Mouse (Mus musculus): ENCODE data around the gene Ssh1.

The Ssh1 gene

DNA sequence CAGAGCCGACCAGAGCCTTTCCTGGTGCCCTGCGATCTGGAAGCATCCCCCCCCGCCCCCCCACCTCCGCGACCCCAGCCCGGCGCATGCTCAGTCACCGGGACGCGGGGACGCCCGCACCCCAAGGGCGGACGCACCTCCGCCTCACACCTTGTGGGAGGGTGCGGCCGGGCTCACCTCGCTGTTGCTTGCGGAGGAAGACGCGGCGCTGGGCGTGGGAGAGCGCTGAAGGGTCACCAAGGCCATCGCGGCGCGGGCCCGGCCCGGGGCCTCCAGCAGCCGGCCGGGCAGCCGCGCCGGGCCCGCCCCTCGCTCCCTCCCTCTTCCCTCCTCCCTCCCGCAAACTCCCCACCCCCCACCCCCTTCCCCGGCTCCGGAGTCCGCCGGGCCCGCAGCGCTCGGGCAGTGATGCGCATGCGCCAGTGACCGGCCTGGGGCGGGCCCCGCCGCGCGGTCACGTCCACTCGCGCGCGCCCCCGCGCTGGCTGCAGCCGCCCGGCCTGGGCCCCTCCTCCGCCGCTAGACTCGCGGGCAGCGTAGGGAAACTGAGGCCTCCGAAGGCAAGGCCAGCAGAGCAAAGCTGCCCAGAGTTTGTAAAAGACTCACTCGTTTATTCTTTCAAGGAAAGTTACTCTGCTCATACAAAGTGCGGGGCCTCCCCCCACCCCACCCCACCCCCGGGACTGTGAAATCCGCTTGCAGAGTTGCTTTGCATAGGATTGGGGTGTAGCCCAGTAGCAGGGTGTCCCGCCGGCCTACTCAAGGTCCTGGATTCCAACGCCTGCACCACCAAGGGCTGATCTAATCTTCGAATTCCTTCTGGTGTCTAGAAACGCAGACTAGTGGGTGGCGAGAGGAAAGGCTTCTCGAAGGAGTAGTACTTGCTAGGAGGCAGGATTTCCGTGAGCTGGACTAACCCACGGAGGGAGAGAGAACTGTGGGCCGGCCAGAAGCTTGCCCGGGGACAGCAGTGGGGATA is at the start of gene Ssh1:
Gene Ssh1 (minus strand): TSS at position 408 of the 979 bp plus-strand sequence.
- DNase-seq (ENCODE audit: low read depth), result peak; percentile 69

DNA sequence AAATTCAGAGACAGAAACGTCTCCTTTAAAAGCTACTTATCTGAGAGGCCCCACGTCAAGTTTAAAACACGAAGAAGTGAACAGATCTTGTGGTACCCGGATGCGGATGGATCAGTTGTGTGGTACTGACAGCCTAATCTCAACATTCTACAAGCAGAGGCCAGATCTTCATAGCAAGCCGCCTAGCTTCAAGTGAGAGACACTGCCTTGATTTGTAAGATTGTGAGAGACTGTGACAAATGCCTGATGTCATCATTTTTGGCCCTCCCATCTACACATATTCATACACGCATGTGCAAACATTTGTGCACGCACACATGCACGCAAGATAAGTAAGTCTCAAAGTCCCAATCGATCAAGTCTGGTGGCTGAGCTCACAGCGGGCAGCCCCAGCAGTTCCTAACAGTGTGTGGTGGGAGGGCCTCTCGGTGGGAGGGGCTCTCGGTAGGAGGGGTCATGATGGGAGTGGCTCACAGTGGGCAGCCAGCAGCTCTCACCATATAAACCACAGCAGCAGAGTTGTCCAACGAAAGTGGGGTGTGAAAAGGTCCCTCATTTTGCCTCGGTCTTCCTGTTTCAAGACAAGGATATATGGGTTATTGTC is 47.7 kb upstream of the Ssh1 start:
- DNase-seq (ENCODE audit: low read depth), result peak; percentile 7

DNA sequence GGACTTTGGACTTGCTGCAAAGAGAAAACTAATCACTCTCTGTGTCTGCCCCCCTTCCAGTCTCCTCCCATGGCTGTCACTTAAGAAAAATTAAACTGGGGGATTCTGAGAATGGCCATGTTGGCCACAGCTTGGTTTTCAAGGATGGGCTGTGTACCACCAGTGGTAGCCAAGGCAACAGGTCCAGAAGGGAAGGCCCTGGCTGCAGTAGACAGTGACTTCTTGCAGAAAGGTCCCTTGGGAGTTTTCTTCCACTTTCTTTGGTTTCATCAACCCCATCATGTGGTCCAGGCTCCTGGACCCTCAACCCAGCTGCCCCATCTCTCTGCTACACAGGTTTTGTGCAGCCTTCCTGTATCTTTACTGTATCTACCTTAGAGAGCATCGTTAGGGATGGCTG is 47.2 kb upstream of the Ssh1 start:
- DNase-seq (ENCODE audit: low read depth), result no peak

DNA sequence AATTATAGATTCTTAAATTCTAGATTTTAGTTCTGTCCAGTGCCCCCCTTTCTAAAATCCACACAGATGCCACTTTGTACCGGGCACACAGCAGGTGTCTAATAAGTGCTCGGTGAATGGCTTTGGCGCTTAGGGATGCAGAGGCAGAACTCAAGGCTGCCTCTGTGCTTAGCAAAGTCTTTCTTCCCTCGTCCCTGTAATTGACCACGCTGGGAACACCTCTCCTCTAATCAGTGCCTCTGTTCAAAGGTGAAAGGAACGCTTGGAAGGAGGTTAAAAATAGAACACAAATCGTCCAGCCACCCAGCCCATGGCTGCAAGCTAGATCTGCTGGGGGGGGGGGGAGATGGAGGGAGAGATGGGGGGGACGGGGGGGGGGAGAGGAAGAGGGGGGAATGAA is 46.8 kb upstream of the Ssh1 start:
- no peak for DNase-seq (ENCODE audit: low read depth)

DNA sequence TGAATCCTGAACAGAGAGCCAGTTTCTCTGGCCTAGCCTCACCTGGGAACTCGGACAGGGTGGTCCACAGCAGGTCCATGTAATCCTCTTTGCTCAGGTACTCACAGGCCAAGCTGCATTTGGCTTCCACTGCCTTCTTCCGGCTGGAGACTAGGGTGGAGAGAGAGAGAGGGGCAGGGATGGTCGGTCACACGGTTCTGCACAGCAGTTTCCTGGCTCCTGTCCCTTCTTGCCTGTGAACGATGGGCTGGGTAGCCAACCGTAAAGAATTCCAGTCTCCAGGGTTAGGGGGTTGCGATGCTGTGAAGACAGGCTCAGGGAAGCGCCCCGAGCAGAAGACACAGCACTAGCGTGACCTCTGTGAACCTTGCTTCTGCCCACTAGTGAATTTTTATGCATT is 41.4 kb upstream of the Ssh1 start:
- DNase-seq (ENCODE audit: low read depth), result no peak

DNA sequence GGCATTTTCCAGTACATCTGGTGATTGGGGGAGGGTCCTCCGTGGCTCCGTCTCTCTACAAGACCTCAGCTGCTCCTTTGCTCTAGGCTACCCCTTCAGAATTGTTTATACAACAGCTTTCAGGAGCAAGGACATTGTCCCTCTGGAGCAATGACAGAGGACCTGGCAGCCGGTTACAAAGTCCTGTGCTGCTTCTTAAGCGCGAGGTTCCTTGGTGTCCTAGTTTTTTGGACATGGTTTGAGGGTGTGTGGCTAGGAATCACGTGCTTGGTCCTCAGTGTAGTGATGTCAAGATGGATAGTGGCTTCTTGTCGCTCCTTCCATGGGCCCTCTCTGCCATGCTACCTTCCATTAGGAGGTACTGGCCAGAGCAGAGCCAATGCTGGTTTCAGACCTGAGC is 40.7 kb upstream of the Ssh1 start:
- DNase-seq (ENCODE audit: low read depth), result no peak

DNA sequence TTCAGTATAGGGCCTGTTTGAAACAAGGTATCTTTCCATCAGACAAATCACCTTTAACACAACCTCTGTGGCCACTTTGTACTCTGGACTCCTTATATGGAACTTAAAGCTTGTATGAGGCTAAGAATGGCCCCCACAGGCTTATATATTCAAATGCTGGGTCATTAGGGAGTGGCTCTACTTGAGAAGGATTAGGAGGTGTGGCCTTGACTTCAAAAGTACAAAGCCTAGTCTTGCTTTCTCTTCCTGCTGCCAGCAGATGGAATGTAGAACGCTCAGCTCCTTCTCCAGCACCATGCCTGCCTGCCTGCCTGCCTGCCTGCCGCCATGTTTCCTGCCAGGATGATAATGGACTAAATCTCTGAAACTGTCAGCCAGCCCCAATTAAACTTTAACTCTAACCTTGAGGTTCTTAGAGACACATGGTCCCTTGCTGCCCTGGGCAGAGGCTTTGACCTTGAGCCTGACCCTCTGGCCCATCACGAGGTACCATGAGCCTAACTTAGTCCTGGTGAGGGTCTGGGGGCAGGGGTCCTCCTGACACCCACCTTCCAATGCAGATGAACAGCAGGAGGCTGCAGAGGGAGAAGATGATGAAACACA is 38.6 kb upstream of the Ssh1 start:
- no peak for DNase-seq (ENCODE audit: low read depth)

DNA sequence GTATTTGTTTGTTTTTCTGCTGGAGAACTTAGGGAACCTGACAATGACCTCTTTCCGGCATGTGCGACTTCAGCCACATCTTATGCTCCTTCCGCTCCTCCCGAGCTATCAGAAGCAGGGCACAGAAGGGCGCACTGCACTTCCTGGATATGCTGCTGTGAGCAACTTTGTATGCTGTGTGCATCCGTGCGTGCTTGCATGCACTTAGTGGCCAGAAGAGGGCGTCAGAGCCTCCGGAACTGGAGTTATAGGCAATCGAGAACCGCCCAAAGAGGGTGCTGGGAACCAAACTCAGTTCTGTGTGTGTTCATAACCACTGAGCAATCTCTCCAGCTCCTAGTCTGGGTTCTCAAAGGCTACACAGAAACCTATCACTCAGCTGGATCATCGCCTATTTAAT is 37.0 kb upstream of the Ssh1 start:
- DNase-seq (ENCODE audit: low read depth), result no peak

DNA sequence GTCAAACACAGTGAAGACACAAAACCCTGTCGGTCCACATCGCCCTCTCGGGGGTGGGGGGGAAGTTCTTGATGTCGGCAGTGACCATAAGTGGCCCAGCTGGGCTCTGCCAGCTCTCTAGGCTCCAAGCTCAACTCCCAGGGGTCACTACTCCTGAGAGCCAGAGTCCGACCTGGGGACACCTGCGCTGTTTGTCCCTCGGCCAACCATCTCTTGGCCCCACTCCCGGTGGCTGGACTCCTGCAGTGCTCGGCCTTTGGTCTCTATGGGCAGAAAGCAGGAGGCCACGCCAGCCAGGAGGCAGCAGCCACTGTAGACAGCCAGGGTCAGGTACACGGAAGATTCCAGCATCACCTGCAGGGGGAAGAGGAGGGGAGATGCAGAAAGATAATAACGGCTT is 34.4 kb upstream of the Ssh1 start:
- DNase-seq (ENCODE audit: low read depth), result no peak

DNA sequence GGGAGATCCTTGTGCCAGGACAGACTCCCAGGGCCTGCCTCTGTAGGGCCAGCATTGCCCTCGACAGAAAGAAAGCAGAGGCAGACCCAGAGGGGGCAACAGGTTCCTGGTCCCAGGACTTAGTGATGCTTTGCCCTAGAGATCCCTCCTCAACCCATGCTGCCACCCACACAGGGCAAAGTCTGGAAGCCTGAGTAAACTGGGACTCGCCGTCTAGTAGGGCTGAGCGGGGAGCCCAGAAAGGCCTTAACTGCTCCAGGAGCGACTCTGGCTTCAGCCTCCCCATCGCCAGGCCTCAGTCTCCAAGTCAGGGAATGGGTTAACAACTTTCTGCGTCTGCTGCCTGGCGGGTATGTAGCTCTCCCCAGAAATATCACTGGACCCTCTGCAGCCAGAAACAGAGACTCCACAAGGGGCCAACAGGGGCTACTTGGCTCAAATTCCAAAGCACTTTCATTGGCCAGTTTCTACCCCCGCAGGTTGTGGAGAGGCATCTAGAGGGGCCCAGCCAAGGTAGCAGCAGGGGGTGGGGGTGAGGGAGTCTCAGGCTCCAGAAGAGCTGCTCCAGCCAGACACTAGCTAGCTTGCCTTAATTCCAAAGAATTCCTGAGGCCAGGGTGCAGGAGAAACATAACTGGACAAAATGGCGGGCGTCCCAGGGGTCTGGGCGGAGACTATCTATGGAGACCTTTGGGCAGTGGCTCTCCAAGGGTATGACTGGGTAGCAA is 33.7 kb upstream of the Ssh1 start:
- DNase-seq (ENCODE audit: low read depth), result no peak

DNA sequence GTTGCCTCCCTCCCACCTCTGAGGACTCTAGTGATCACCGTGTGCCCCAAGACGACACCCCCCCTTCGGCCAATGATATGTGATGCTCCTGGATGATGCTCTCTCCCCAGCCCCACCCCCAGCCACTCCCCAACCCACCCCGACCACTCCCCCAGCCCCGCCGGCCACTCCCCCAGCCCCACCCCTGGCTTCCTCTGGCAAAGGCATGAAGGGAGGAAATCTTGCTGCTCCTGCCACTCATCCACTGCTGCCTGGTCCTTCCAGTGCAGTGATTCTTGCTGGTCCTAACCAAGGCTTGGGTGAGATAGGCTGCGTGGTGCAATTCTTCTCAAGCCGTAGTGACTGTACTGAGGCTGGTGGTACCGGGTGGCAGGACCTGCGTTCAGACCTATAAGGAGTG is 31.2 kb upstream of the Ssh1 start:
- no peak for DNase-seq (ENCODE audit: low read depth)

DNA sequence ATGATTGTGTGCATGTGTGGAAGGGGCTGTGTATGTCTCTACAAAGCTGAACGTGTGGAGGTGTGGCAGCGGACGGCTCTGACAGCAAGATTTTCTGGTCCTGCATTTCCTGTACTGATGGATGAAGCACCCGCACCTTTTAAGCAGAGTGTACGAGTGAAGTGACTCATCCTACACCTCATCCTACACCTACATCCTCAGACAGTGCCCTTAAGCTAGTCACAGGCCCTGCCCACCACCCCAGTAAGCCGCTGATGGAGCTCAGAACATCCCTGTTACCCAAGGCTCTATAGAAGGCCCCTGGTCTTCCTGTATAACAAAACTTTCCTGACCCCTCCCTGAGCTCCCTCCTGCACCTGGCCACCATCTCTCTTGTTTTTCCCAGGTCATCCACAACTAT is 30.7 kb upstream of the Ssh1 start:
- DNase-seq (ENCODE audit: low read depth), result no peak

DNA sequence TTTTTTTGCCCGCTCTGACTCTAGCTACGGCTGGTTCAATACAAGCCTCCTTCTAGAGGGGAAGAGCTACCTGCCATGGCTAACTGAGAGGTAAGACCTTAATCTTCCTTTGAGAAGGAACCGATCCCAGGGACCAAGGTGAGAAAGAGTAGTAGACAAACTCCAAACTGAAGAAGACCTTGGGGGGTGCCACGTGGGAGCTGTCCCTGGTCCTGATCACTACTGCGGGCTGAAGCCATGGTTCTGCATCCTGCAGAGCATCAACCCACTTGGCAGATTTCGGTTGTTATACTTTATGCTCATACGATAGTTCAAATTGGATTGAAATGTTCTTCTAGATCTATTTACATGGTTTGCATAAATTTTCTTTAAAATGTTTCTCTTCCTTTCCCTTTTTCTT is 21.4 kb upstream of the Ssh1 start:
- no peak for DNase-seq (ENCODE audit: low read depth)

DNA sequence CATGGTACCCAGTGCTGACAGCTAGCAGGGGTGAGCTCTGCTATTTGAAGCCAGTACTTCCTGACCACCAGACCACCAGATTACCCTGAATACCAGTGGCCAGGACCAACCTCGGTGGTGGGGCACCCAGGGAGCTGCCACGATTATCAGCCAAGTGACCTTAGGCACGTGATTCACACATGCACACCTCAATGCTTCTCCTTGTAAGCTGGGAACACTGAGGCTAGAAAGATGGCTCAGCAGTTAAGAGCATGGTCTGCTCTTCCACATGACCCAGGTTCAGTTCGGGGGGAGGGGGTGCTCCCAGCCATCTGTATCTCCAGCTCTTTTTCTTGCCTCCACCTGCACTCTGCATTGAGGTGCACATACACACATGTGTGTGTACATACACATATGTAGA is 15.4 kb upstream of the Ssh1 start:
- DNase-seq (ENCODE audit: low read depth), result no peak

DNA sequence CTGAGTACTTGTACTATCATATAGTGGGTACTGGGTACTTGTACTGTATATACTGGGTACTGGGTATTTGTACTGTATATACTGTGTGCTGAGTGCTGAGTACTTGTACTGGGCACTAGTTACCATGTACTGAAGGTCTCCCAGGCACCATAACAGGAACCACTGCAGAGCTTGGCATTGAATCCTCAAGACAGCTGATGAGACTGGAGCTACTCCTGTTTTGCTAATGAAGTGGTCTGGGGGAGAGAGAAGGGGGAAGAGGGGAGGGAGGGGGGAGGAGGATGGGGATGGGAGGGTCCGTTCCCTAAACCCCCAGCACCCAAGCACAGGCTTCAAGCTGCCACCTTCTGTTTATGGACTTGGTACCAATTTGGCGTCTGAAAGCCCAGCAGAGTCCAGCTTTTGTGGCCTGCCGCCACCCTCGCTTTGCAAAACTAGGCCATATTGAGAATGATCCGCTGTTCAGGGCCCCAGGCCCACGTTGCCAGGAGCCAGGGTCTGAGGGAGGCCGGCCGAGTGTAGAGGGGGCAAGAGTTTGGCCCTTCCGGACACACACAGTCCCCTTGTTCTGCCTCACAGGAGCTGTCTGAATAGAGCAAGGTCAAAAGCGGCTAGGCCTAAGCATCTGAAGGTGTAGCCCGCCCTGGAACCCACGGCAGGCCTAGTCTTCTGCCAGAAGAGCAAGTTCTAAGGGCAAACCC is 14.2 kb upstream of the Ssh1 start:
- no peak for DNase-seq (ENCODE audit: low read depth)

DNA sequence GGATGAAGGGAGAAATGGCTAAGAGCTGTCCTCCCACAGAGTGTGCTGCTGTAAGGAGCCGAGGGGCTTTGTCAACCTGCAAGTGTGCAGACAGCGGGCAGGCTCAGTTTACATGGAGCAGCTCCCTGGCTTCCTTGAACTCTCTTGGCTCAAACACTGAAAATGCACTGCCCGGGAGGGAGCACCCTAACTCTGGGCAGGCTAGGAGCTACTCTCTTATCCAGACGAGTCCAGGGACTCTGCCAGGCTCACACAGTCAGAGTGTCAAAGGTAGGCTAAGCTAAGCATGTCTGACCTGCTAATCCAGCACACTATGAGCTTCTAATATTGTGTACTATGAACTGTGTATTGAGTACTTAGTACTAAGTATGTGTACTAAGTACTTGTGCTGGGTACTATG is 13.3 kb upstream of the Ssh1 start:
- DNase-seq (ENCODE audit: low read depth), result no peak

DNA sequence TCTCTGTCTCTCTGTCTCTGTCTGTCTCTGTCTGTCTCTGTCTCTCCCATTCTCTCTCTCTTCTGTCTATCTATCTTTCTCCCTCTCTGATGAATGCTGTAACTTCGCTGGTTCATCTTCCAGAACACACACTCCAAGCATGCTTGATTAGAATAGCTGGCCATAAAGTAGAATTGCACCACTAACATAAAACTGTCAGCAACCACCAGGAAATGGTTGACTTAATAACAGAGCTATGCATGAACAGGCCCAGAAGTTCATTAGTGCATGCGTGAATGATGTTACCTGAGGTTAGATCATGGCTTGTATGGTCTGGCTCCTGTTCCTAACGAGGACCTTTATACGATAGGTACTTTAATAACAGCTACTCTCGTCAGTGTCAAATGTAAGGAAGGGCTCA is 11.4 kb upstream of the Ssh1 start:
- DNase-seq (ENCODE audit: low read depth), result no peak

DNA sequence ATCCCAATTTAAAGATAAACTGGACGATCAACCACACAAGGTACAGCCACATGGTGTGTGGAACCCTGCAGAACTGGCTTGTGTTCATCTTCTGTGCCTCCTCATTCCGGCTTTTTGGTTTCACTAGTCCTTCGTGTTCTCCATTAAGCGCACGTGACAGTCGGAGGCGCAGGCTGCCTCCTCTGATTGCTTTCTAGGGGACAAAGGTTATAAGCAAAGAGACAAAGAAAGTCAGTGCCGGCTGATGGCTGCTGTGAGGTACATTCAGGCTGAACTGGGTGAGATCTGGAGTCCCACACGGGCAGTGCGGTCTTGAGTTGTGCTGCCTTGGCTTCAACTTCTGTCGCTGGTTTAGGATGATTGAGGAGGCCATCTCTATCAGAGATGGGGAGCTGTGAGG is 10.9 kb upstream of the Ssh1 start:
- no peak for DNase-seq (ENCODE audit: low read depth)

DNA sequence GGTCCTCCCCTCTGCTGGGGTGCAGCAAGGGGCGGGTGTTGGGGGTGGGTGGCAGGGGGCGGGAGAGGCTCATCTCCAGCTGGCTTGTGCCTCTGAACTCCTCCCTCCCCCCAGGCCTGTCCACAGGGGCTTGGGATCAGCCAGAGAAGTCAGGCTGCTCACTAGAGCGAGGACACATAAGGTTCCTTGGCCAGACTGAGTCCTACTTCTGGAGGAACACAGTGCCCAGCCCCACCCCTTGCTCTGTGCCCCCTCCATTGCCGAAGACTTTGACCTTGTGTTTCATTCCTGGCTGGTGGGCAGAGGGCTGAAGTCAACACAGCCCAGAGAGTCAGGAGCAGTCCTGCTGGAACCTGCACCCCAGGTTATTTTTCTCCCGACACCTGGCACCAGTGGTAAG is 9.8 kb upstream of the Ssh1 start, which contains the start of gene Dao:
Gene Dao (plus strand): TSS at position 162 of the 400 bp plus-strand sequence.
- no peak for DNase-seq (ENCODE audit: low read depth)

DNA sequence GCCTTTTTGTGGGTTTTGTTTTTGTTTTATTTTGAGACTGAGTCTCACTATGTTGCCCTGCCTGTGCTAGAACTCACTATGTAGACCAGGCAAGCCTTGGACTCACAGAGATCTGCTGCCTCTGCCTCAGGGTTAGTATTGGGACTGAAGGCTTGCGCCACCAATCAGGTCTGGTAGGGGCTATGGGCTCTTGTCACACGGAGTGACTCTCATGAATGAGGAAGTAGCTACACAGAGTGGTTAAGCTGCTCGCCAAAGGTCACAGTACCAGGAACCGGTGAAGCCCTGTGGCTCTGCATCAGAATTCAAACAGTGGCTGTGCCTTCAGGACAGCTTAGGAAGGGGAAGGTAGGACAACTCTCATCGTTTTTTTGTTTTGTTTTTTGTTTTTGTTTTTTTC is 5.7 kb upstream of the Ssh1 start:
- DNase-seq (ENCODE audit: low read depth), result peak; percentile 8

DNA sequence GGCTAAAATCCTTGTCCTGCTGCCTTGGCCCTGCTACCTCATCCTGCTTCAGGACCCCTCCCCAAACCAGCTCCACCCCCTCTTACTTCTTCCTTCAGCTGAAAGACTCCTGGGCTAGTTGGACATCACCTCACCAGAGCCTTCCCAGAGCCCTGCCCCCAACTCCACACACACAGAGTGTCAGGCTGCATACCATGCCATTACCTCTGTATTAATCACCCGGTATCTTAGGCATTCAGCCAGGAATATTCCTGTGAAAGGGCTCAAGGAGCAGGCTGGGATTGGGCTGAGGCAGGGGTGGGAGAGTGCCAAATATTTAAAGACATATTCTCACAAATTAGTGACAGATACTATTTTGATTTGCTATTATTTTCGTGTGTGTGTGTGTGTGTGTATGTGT is 2.8 kb upstream of the Ssh1 start:
- DNase-seq (ENCODE audit: low read depth), result no peak

DNA sequence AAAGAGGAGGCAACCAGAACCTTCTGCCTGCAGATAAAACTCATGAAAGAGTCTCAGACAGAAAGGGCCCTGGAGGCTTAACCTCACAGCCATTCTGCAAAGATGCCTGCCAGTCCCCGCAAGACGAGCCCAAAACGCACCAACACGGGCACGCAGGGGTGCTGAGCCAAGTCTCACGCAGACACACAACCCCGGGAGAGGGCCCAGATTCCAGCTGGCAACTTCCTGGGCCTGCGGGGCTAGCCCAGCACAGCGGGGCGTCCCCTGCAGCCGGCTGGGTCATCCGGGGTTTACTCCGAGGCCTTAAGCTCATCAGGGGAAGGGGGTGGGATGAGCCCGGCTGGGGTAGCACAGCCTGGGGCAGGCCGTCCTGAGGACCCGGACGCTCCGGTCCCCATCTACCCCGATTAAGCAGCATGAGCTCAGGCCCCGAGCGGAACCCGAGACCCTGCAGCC is 635 bp downstream of the Ssh1 start:
- peak; percentile 52 for DNase-seq (ENCODE audit: low read depth)
